Mouse (Mus musculus): ENCODE data around the gene Ano2. TPM values are rescaled to one million over a fixed set of nuclear protein-coding genes. Genes with fewer than 3 reads are reported as not detected.

The Ano2 gene
- polyA plus RNA-seq, 1 experiment from 2014 or later: 0.24 TPM

GRCm38 (mm10) chr6:125680613-125681012, 9.6 kb upstream of the Ano2 start:
- H3K4me2 ChIP-seq: no peak overlapping the region
- no peaks in the 10 kb centered on the region for H3K9me3 ChIP-seq

GRCm38 (mm10) chr6:125685420-125685819, 4.8 kb upstream of the Ano2 start:
- no peak for ATAC-seq (ENCODE audit: insufficient read depth, low FRiP score, low read depth)
- H3K9ac ChIP-seq: no peak overlapping the region
- no peak overlapping the region for H3K27ac ChIP-seq
- H3K36me3 ChIP-seq: no peaks in the 10 kb centered on the region
- no peaks in the 10 kb centered on the region for H3K9me3 ChIP-seq
- H3K4me2 ChIP-seq: no peak overlapping the region
- 0 out of 2 replicates have a peak, but pooled peaks cover 6% of the 10 kb centered on the region for H3K4me1 ChIP-seq
- H3K4me3 ChIP-seq (replicated peaks): no peak overlapping the region
- peaks cover 6% of the 10 kb centered on the region for H3K27me3 ChIP-seq (replicated peaks)

More at GRCm38 (mm10) chr6:125680613-125681012, 9.6 kb upstream of the Ano2 start:
- Histone ChIP-seq H3K4me1 (no peaks in the 10 kb centered on the region), H3K27me3 (replicated peaks) (no peaks in the 10 kb centered on the region), H3K9ac (no peak overlapping the region), H3K36me3 (no peaks in the 10 kb centered on the region), H3K27ac (no peak overlapping the region), H3K4me3 (replicated peaks) (no peak overlapping the region)
- 67% methylated on average over 11 of the region's 11 CpGs for WGBS
- no peak for ATAC-seq (ENCODE audit: insufficient read depth, low FRiP score, low read depth)

GRCm38 (mm10) chr6:125687986-125688385, 2.2 kb upstream of the Ano2 start:
- no peak overlapping the region for H3K27ac ChIP-seq
- no peak overlapping the region for H3K4me3 ChIP-seq (replicated peaks)
- 0 out of 2 replicates have a peak, but pooled peaks cover 8% of the 10 kb centered on the region for H3K4me1 ChIP-seq
- no peaks in the 10 kb centered on the region for H3K9me3 ChIP-seq
- peaks cover 14% of the 10 kb centered on the region for H3K27me3 ChIP-seq (replicated peaks)
- no peak overlapping the region for H3K9ac ChIP-seq
- no peak overlapping the region for H3K4me2 ChIP-seq
- no peak for ATAC-seq (ENCODE audit: insufficient read depth, low FRiP score, low read depth)
- 27% methylated on average over 1 of the region's 1 CpGs for WGBS
- H3K36me3 ChIP-seq: no peaks in the 10 kb centered on the region

GRCm38 (mm10) chr6:125701146-125701545, 10.9 kb downstream of the Ano2 start:
- no peak for ATAC-seq (ENCODE audit: insufficient read depth, low FRiP score, low read depth)
- Histone ChIP-seq H3K4me2 (no peak overlapping the region), H3K4me3 (replicated peaks) (no peak overlapping the region), H3K27ac (no peak overlapping the region), H3K4me1 (no peaks in the 10 kb centered on the region), H3K9me3 (no peaks in the 10 kb centered on the region), H3K27me3 (replicated peaks) (no peaks in the 10 kb centered on the region), H3K9ac (no peak overlapping the region), H3K36me3 (no peaks in the 10 kb centered on the region)
- WGBS: 83% methylated on average over 2 of the region's 2 CpGs

GRCm38 (mm10) chr6:125711261-125711660, 21.0 kb downstream of the Ano2 start:
- Histone ChIP-seq H3K4me1 (no peaks in the 10 kb centered on the region), H3K4me2 (no peak overlapping the region), H3K27ac (no peak overlapping the region), H3K9me3 (no peaks in the 10 kb centered on the region), H3K36me3 (no peaks in the 10 kb centered on the region), H3K9ac (no peak overlapping the region), H3K4me3 (replicated peaks) (no peak overlapping the region), H3K27me3 (replicated peaks) (no peaks in the 10 kb centered on the region)
- no peak for ATAC-seq (ENCODE audit: insufficient read depth, low FRiP score, low read depth)
- WGBS: 81% methylated on average over 16 of the region's 16 CpGs

GRCm38 (mm10) chr6:125726408-125726807, 36.2 kb downstream of the Ano2 start:
- no peak for ATAC-seq (ENCODE audit: insufficient read depth, low FRiP score, low read depth)
- Histone ChIP-seq H3K36me3 (no peaks in the 10 kb centered on the region), H3K4me1 (no peaks in the 10 kb centered on the region), H3K4me3 (replicated peaks) (no peak overlapping the region), H3K27ac (no peak overlapping the region), H3K9ac (no peak overlapping the region), H3K9me3 (no peaks in the 10 kb centered on the region), H3K4me2 (no peak overlapping the region), H3K27me3 (replicated peaks) (no peaks in the 10 kb centered on the region)
- 68% methylated on average over 2 of the region's 2 CpGs for WGBS

- Histone ChIP-seq H3K27me3 (replicated peaks) (no peaks in the 10 kb centered on the region), H3K4me1 (no peaks in the 10 kb centered on the region), H3K4me3 (replicated peaks) (no peak overlapping the region), H3K27ac (no peak overlapping the region), H3K9ac (no peak overlapping the region), H3K9me3 (no peaks in the 10 kb centered on the region), H3K4me2 (no peak overlapping the region), H3K36me3 (no peaks in the 10 kb centered on the region)
- 62% methylated on average over 5 of the region's 5 CpGs for WGBS
- ATAC-seq (ENCODE audit: insufficient read depth, low FRiP score, low read depth): no peak
Measured at GRCm38 (mm10) chr6:125727484-125727911, 37.3 kb downstream of the Ano2 start.

GRCm38 (mm10) chr6:125729471-125729870, 39.3 kb downstream of the Ano2 start:
- ATAC-seq (ENCODE audit: insufficient read depth, low FRiP score, low read depth): no peak
- H3K36me3 ChIP-seq: no peaks in the 10 kb centered on the region
- 77% methylated on average over 6 of the region's 6 CpGs for WGBS

GRCm38 (mm10) chr6:125729986-125730535, 39.8 kb downstream of the Ano2 start:
- no peak overlapping the region for H3K4me2 ChIP-seq
- H3K27ac ChIP-seq: no peak overlapping the region
- WGBS: 63% methylated on average over 11 of the region's 11 CpGs
- H3K27me3 ChIP-seq (replicated peaks): no peaks in the 10 kb centered on the region
- no peaks in the 10 kb centered on the region for H3K9me3 ChIP-seq
- no peak overlapping the region for H3K4me3 ChIP-seq (replicated peaks)
- no peak for ATAC-seq (ENCODE audit: insufficient read depth, low FRiP score, low read depth)
- H3K9ac ChIP-seq: no peak overlapping the region
- no peaks in the 10 kb centered on the region for H3K36me3 ChIP-seq
- H3K4me1 ChIP-seq: no peaks in the 10 kb centered on the region

More at GRCm38 (mm10) chr6:125729471-125729870, 39.3 kb downstream of the Ano2 start:
- Histone ChIP-seq H3K4me3 (replicated peaks) (no peak overlapping the region), H3K27ac (no peak overlapping the region), H3K9ac (no peak overlapping the region), H3K4me2 (no peak overlapping the region), H3K4me1 (no peaks in the 10 kb centered on the region), H3K27me3 (replicated peaks) (no peaks in the 10 kb centered on the region), H3K9me3 (no peaks in the 10 kb centered on the region)

GRCm38 (mm10) chr6:125737511-125738285, 47.5 kb downstream of the Ano2 start:
- Histone ChIP-seq H3K27ac (no peak overlapping the region), H3K4me3 (replicated peaks) (no peak overlapping the region), H3K9me3 (no peaks in the 10 kb centered on the region), H3K36me3 (no peaks in the 10 kb centered on the region), H3K4me1 (no peaks in the 10 kb centered on the region), H3K27me3 (replicated peaks) (no peaks in the 10 kb centered on the region), H3K4me2 (no peak overlapping the region), H3K9ac (no peak overlapping the region)
- 36% methylated on average over 11 of the region's 11 CpGs for WGBS
- ATAC-seq (ENCODE audit: insufficient read depth, low FRiP score, low read depth): no peak

GRCm38 (mm10) chr6:125743203-125744100, 53.2 kb downstream of the Ano2 start:
- H3K36me3 ChIP-seq: no peaks in the 10 kb centered on the region
- no peak for ATAC-seq (ENCODE audit: insufficient read depth, low FRiP score, low read depth)
- no peak overlapping the region for H3K9ac ChIP-seq
- H3K4me2 ChIP-seq: no peak overlapping the region
- H3K27ac ChIP-seq: no peak overlapping the region
- H3K4me1 ChIP-seq: no peaks in the 10 kb centered on the region
- no peaks in the 10 kb centered on the region for H3K9me3 ChIP-seq
- H3K4me3 ChIP-seq (replicated peaks): no peak overlapping the region
- no peaks in the 10 kb centered on the region for H3K27me3 ChIP-seq (replicated peaks)
- WGBS: 86% methylated on average over 10 of the region's 10 CpGs
